Mouse (Mus musculus): ENCODE results near the gene 0610009B22Rik.

- TF ChIP-seq CTCF (IDR thresholded peaks at IDR 0.05; ENCODE audit: control insufficient read depth, insufficient read depth, low read length), result no peak
- no peak for TF ChIP-seq POLR2A (IDR thresholded peaks at IDR 0.05; ENCODE audit: borderline replicate concordance, control insufficient read depth, low read depth, low read length)
Measured at GRCm38 (mm10) chr11:51656798-51657521, 31.7 kb downstream of the 0610009B22Rik start.

Data from bone marrow, adult 2 months (tissue).